Mouse (Mus musculus) right cerebral cortex, postnatal 4 days (tissue): ENCODE results near the gene Tbx5.
"Not testable (repeated sequence)": the region's sequence is repeated elsewhere in the genome, so short reads cannot be mapped to it uniquely, and the experiment has no call there.

Experiments used
- DNase-seq: peaks from one replicate; pipeline ENCODE4 v3.0.0-alpha.2; 2022

Gene Tbx5

DNA sequence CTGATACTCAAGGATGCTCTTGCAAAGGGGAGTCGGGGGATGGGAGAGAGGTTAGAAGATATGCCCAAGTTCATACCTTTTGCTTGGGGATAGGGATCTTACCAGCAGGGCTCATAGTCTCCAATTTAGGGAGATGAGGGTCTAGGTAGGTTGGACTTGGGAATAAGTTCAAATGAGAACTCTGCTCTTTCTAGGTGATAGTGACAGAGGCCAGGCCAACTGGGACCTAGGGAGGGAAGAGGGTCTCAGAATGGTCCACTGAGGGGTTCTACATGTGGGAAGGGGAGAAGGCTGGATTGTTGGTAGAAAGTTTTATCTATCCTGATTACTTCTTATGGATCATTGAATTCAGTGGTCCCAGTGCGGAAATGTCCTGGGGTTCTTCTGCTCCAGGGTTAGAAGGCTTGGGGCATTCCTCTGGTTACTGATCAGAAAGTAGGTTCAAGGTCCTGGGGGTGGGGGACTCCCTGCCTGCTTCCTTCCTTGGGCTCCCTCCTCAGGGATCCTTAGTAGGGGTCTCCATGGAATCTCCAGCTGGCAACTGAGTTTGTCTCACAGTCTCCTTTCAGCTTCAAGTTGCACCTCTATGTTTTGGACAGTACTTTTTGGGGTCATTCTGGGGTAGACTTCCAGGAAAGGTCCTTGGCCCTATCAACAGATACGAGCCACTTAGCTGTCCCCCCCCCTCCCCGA lies 10.4 kb downstream of the Tbx5 start:
- DNase-seq = no peak

DNA sequence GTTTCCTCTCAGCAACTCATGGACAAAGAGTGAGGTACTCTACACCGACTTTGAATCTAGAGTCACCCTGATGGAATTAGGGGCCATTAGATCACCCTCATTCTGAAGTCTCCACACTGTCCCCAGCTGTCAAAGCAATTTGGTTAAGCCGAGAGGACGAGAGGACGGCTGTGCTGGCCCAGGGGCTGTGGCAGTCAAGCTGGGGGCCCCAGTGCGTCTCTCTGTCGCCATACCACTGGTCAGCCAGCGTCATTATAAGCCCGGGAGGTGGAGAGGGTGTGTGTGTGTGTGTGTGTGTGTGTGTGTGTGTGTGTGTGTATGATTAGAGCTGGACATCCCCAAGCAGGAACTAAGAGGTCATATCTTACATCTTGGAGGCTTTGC lies 10.9 kb downstream of the Tbx5 start:
- DNase-seq = no peak

GRCm38 (mm10) chr5:119844366-119844765 lies 11.9 kb downstream of the Tbx5 start:
- no peak for DNase-seq

DNA sequence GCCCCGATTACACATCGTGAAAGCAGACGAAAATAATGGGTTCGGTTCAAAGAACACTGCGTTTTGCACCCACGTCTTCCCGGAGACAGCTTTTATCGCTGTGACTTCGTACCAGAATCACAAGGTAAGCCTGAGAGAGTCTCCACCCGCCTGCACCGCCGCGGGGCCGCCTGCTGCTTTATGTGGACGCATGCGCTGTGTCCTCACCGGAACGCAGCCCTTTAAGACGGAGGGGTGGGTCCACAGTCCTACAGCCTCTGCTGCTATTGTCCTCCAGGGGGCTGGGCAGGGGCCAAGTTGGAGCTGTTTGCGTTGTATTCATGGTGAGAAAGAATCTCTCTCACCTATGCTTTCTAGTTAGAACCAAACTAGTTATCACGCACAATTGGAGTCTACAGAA lies 12.5 kb downstream of the Tbx5 start:
- DNase-seq = peak; percentile 30

DNA sequence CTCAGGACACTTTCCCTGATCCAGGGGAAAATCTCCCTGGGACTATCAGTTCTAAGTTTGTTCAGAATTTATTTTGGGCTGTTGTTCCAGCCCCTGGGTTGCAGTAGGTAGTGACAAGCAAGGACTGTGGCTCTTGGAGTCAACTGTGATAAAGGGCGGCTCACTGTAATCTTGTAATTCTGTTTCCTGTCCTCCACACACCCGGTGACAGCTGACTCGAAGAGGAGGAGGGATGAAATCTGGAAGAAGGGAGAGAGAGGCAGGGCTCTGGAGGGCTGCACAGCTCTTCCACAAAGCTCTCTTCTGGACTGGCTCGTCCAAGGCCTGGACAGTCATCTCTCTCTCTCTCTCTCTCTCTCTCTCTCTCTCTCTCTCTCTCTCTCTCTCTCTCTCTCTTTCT lies 24.6 kb downstream of the Tbx5 start:
- DNase-seq = no peak

- no peak for DNase-seq
These were observed 28.8 kb downstream of the Tbx5 start for GRCm38 (mm10) chr5:119861301-119861700.

DNA sequence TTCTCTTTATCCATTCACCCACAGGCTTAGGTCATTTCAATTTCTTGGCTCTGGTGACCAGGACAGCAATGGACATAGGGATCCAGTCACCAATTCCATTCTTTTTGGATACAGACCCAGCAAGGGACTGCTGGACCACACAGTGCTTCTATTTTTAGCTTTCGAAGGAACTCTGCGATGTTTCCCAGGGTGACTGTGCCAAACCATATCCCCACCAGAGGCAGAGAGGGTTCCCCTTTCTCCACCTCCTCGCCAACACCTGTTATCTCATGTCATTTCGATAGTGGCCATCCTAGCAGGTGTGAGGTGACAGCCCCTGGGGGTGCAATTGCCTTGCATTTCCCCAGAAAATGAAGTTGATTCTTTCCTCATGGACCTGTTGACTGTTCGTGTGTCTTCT lies 30.0 kb downstream of the Tbx5 start:
- DNase-seq = no peak

DNA sequence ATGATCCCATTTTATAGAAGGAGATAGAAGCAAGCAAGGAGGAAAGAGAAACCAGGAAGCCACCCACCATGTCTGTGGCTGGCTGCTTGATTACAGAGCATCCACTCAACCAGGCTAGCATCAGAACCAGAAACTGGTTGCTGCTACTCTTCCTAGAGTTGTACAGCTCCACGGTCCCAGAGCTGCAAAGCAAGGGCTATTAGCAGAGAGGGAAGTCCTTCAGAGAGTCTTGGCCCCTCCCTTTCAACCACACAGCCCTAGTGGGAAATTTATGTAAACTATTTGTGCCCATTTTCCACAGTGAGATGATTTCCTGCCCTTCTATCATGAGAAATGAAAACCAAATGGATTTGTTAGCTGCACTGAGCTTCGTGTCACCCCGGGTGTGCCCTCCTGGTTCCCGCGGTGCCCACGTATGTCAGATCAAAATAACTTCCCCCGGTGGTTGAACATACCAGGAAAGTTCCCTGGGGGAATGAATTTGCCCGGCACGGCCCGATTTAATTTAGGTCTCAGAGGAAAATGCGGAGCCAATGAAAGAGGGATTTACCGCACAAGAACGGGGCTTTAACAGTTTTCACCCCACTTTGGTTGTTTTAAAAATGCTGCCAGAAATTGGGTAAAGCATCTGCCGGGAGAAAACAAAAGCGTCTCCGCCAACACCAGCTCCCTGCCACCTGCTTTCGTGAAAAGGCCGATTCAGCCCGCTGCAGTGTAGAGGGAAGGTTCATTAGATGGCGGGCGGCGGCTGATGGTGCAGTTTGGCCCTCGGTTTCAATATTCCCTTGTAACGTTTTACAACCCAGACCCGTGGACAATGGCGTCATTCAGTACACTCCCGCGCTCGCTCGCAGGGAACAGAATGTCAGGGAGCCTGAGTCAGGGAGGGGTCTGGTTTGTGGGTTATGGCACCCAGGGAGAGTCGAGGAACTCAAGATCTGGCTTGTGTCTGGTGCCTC lies 34.1 kb downstream of the Tbx5 start:
- DNase-seq = peak; percentile 32

DNA sequence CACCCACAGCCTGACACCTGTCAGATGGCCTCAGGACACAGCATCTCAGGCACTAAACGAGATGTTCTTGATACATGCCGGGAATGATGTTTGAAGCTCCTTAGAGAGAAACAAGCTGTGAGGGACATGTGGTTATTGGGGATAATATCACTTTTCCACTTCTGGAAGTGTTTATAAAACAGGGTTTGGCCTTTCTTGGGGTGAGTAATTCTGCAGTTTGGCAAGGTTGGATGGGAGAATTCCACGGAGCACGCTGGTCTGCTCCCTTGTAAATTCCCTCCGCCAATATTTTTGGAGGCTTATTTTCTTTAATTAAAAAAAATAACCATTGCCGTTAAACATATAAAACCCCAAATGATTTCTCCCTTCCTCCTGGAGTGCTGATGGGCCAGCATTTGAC lies 35.5 kb downstream of the Tbx5 start:
- no peak for DNase-seq

- no peak for DNase-seq
These were observed 43.0 kb downstream of the Tbx5 start for GRCm38 (mm10) chr5:119875421-119875820.

DNA sequence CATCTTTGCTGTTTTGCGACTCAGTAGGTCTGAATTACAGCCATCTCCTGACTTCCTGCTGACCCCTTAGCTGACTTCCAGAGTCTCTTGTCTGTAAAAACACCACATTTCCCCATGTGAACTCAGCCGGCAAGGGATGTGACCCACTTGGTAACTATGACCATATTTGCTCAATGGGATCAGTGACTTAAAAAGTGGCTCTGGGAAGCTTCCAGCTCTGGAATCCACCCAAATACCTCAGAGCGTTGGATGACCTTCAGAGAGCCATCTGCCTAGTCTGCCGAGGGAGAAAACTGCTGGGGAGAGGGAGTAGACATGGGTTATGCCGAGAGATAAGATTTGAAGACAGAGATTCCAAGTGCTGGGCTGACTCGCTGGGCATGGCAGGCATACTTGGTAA lies 44.7 kb downstream of the Tbx5 start:
- DNase-seq = no peak

DNA sequence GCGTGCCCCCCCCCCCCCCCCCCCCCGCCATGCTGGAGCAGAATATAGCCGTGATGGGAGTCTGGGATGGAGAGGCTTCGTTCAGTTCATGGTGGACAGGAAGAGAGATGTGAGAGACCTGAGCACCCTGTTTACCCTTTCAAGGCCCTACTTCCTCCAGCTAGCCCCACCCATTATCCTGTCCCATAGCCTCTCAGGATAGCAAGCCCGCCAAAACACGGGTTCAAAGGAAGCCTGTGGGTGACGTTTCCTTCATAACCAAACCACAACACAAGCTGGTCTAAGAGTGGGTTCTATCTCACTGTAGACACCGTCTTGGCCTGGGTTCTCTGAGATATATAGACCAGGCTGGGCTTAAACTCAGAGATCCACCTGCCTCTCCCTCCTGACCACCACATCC lies 53.1 kb downstream of the Tbx5 start:
- no peak for DNase-seq

DNA sequence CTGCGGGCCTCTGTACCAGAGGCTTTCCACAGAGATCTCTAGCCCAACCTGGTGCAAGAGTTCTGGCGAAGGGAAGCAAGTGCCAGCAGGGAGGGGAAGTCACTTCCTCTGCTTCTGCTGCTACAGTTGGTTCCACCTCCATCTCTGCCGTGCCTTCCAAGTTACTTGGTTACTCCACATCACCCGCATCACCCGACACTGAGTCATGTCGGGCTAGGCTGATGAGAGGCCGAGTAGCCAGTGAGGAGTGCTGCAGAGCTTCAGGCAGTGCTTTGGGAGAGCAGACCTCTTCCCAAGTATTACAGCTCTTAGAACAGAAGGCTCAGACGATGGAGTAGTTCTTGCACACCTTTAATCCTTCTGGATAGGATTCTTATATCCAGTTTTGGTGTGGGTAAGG lies 54.9 kb downstream of the Tbx5 start:
- DNase-seq = no peak

- DNase-seq = no peak
These were observed 59.5 kb downstream of the Tbx5 start for GRCm38 (mm10) chr5:119891960-119892359.

DNA sequence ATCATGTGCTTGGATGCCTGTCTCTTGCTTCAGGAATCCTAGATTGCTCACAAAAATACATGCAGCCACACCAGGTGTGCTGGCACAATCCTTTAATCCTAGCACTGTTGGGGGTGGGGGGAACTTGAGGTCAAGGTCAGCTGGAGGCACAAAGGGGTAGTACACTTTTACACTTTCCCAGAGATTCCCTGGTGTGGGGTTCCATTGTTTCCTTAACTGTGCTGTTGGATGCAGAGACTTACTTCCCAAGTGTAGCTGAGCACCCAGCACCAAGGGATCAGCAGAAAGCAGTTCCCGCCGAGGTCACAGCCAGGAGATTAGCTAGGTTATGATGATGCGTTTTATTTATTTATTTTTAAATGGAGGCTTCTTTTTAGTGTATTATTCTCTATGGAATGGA lies 60.6 kb downstream of the Tbx5 start:
- DNase-seq = no peak

DNA sequence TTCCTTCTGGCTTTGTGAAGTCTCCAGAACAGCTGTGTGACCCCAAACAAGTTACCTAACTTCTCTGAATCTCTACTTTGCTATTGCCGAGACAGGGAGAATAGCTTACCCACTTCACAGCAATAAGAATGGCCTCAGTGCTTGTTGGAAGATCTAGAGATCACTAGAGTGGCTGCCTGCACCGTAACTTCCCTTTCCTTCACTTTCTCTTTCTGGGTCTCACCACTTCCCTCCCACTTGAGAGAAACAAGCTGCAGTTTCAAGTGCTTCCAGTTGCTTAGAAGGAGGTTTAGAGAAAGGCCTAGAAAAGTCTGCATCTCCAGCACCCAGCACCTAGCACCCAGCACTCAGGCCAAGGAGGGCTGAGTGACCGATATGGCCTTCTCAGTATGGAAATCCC lies 64.1 kb downstream of the Tbx5 start:
- DNase-seq = no peak

- DNase-seq = peak; percentile 71
These were observed 84.2 kb downstream of the Tbx5 start for GRCm38 (mm10) chr5:119916551-119917171.

- not testable (repeated sequence) for DNase-seq
These were observed 85.9 kb downstream of the Tbx5 start for GRCm38 (mm10) chr5:119918381-119918780.

DNA sequence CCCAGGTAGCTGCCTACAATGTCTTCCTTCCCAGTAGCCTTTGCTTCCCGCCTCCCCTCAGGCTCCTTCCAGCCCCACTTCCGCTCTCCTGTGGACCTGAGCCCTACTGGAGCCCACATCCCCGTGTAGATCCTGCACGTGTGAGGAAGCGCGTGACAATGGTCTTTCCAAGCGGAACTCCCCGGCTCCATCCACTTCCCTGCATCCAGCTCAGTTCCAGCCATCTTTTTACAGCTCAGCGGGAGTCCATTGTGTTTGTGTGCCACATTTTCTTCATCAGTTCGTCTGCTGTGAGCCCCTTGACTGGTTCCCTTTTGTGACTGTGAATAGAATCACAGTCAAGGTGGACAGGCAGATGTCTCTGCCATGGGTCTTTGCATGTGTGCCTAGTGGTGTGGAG lies 88.5 kb downstream of the Tbx5 start:
- no peak for DNase-seq

GRCm38 (mm10) chr5:119922229-119922628 lies 89.8 kb downstream of the Tbx5 start:
- DNase-seq = no peak
